Mouse (Mus musculus): ENCODE measurements around the gene Hmox2.

DNA sequence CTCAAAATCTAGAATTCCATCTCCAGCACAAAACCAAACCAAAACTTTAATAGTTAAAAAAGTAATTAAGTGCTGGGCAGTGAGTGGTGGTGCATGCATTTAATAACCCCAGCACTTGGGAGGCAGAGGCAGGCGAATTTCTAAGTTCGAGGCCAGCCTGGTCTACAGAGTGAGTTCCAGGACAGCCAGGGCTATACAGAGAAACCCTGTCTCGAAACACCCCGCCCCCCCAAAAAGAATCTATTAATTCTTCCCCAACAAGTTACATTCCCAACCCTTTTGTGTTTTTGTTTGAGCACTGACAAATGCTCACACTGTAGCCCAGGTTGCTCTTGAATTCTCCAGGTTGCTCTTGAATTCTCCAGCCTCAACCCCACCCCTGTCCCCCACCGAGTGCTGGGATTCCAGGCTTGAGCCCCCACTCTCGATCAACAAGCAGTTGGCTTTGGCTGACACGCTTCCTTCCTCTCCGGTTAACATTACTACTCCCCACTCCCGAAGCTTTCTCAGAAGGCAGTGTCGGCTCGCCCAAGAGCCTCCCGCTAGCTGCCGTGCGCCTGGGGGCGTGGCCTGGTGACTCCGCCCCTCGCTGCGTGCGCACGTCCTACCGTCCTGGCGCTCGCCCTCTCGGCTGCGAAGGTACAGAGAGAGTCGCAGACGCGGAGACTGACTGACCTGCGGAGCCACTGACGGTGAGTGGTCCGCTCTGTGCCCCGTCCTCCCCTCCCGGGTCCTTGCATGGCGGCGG is at the start of gene Hmox2:
- peak; percentile 99 for TF ChIP-seq POLR2A (IDR thresholded peaks at IDR 0.05; ENCODE audit: low read depth, low read length)
- TF ChIP-seq CTCF (IDR thresholded peaks at IDR 0.05; ENCODE audit: borderline replicate concordance, insufficient read depth, low read length): no peak

All from embryonic fibroblast, embryonic 13.5 days (primary cell).